Mouse (Mus musculus): ENCODE results near the gene Wdr86.
A peak's percentile ranks its signal among the peaks of the same experiment; 100 is the strongest.
"Not testable (repeated sequence)": the region's sequence is repeated elsewhere in the genome, so short reads cannot be mapped to it uniquely, and the experiment has no call there.

Wdr86 gene

GRCm38 (mm10) chr5:24733134-24733533, 2.6 kb upstream of the Wdr86 start:
- peak; percentile 86 for DNase-seq (ENCODE audit: low spot score)

DNA sequence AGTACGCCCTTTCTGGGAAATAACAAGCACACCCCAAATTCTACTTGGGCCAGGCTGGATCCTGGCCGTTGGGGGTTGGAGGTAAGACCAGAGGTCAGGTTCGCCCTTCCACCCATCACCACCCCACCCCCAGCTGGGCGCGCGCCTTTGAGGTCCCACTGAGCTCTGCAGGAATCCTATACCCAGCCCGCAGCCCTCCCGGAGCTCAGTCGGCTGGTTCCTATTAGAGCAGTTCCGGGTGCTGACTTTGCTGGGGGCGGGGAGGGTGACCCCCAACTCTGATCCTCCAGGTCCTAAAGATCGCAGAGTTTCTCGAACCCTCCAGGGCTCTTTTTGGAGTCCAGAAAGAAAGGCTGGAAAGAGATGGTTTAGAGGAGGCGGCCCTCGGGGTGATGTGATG, 459 bp upstream of the Wdr86 start:
- DNase-seq (ENCODE audit: low spot score) = peak; percentile 65

DNA sequence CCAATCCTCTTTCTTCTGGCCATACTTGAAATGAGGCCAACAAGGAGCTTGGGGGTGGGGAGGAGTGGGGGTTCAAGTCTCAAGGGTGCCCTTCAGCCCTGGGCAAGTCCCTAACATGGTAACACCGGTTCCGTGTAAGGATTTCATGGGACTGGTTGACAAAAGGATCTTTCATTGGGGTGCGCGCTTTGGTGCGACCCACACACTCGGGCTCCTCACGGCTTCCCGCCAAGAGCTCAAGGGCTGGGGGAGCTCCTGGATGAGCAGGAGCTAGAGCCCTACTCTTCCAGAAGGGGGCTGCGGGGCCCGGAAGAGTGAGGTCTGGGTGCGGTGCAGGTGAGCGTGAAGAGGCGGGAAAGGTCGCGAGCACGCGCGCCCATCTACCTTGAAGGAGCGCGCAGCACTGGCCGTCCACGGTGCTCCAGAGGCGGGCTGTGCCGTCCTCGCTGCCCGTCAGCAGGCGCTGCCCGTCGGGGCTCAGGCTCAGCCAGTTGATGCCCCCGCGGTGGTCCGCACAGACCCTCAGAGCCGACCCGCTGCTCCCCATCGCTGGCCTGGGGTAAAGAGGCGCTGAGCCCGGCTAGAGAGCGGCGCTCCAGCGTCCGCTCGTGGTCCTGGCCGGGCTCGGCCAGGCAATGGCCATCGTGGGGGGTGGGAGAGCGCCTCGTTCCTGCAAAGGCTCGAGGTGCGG, 585 bp downstream of the Wdr86 start:
- peak; percentile 46 for DNase-seq (ENCODE audit: low spot score)

- no peak for DNase-seq (ENCODE audit: low spot score)
Measured at GRCm38 (mm10) chr5:24726901-24727836, 3.4 kb downstream of the Wdr86 start.

DNA sequence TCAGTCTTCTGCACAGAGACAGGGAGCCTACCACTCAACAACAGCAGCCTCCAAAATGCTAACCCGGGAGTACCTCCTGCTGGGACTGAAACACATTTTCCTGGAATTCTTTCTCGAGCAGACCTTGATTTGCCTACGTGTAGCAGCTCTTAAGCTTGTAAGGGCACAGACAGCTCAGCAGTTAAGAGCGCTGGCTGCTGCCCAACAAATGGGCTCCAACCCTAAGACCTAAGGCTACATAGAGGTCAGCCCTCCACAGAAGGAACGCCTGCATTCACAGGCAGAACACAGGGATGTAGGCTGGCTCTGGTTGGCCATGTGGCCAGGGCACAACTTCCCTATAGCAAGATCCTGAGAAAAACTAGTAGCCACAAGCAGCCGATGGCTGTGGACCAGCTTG, 4.6 kb downstream of the Wdr86 start:
- DNase-seq (ENCODE audit: low spot score) = no peak

DNA sequence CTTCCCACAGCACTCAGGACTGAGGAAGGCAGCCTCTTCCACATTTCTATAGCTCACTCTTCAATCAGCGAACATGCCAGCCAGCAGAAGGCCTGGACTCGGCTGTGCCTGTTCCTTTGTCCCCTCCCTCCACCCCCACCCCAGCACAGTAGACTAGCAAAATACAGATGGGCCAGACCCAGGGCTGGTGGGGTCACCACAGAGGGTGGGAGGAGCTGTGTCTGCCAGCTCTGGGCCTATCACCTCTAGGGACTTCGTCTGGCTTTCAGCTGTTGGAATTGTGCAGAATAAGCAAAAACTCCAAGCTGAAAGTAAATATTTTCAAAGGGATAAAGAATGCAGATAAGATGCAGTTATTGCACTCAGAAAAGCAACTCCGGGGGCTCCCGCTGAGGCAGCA, 5.7 kb downstream of the Wdr86 start:
- peak; percentile 44 for DNase-seq (ENCODE audit: low spot score)

GRCm38 (mm10) chr5:24724270-24724634, 6.3 kb downstream of the Wdr86 start:
- DNase-seq (ENCODE audit: low spot score) = no peak

DNA sequence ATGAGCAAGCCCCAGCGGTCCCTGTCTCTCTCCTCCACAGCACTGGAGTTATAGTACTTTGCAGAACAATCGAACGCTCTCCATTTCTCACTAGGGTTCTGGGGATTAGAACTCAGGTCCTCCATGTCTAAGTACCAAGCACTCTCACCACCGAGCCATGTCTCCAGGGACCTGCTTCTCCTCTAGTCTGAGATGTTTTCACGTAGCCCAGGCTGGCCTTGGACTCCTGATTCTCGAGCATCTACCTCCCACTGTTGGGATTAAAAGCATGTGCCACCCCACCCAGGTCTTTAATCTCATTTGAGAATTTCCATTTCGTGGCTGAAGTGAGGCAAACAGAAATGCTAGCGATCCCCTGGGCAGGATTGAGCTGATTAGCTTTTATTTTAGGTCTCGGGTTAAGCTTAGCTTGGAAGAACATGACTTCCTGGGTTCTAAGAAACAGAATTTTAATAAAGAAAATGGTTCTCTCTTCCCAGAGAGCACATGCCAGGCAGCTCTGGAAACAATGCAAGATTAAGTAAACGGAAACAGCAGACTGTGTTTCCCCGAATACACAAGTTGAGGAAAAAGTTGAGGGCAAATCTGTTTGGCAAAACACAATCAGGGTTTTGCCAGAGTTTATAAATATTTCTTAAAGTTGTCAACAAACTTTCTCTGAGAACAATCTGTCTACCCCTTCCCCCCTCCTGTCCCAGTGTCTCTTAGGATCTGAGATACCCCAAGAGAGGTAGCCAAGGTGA, 6.8 kb downstream of the Wdr86 start:
- DNase-seq (ENCODE audit: low spot score) = no peak

GRCm38 (mm10) chr5:24719852-24720251, 10.7 kb downstream of the Wdr86 start:
- no peak for DNase-seq (ENCODE audit: low spot score)

- DNase-seq (ENCODE audit: low spot score) = no peak
Measured at GRCm38 (mm10) chr5:24718076-24718475, 12.5 kb downstream of the Wdr86 start.

GRCm38 (mm10) chr5:24713987-24714386, 16.5 kb downstream of the Wdr86 start:
- no peak for DNase-seq (ENCODE audit: low spot score)

GRCm38 (mm10) chr5:24713199-24713598, 17.3 kb downstream of the Wdr86 start:
- no peak for DNase-seq (ENCODE audit: low spot score)

DNA sequence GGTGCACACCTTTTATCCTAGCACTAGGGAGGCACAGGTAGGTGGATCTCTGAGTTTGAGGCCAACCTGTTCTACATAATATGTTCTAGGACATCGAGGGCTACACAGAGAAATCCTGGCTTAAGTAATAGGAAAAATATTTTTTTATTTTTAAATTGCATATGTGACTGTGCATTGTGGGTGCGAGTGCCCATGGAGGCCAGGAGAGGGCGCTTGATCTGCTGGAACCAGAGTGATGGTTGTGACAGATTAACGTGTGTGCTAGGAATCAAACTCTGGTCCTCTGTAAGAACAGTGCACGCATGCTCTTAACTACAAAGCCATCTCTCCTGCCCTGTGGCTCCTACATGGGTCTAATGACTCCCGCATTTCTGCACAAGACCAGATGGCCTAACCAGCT, 18.9 kb downstream of the Wdr86 start:
- no peak for DNase-seq (ENCODE audit: low spot score)

DNA sequence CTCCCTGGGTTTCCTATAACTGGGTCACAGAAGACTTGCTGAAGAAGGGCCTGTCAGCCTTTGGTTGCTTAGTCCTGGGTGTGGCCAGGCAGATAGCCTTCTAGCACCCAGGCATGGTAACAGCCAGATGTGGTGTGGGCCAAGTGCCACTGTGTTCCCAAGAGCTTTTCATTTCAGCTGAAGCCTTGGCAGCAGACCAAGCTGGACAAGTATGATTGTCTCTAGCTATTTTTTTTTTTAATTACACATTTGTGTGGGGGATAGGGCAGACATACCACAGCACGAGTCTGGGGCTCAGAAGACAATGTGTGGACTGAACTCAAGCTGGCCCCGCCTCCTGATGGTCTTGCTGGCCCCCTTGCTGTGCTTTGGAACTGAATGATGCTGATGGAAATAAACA, 20.6 kb downstream of the Wdr86 start:
- DNase-seq (ENCODE audit: low spot score) = no peak

DNA sequence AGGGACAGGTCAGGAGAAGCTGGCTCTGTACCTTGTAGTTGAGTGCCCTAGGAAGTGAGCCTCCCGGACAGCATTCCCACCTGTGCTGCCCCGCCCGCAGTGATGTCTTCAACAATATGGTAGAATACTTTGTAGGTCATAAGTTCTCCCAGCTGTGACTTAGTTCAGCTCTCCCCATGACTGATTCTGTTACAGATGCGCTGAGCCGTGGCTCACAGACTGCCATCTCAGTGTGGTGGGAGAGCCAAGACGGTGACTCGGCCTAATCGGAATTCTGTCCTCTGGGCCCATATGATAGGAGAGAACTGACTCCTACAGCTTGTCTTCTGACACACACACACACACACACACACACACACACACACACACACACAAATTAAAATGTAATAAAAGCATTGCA, 25.9 kb downstream of the Wdr86 start:
- no peak for DNase-seq (ENCODE audit: low spot score)

DNA sequence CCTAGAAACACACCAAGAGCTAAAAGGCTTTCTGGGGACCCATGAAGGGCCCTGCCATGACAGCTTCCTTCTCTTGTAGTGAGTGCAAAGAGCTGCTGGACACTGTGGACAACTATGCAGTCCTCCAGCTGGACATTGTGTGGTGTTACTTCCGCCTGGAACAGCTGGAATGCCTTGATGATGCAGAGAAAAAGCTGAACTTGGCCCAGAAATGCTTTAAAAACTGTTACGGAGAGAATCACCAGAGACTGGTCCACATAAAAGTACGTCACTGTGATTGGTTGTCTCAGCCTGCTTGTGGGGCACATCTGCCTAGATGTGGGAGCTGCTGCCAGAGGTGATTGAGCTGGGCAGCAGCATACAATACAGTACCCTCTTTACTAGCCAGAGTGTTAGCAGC, 29.3 kb downstream of the Wdr86 start:
- DNase-seq (ENCODE audit: low spot score) = no peak

DNA sequence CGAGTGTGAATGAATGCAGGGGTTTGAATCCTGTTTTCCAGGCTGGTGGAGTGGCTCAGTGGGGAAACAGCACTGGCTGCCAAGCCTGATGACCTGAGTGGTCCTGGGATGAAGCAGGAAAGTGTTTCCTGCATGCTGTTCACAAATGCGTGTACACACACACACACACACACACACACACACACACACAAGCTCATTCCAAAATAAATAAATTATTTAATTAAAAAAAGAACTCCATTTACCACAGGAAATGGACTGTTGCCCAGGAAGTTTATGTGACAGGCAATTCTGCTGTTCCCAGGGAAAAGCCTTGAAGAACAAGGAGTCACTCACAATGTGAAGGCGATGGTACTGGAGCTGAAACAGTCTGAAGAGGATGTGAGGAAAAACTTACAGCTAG, 33.8 kb downstream of the Wdr86 start:
- no peak for DNase-seq (ENCODE audit: low spot score)

DNA sequence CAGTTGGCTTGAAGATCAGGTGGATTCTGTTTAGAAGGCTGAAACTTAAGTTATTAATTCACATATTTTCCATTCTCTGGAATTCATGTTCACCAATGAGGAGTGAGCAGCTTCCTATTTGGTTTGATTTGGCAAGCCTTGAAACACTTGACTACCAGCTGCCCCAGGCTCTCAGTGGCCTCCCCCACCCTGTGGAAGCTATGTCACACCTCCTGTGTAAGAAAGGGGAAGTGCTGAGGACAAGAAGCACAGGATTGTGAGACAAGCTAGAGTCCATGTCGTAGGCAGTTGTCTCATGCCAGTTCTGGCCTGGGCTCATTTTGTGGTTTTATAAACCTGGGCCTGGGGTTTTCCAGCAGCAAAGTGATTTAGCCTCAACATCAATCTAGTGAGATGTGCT, 42.8 kb downstream of the Wdr86 start:
- DNase-seq (ENCODE audit: low spot score) = no peak

GRCm38 (mm10) chr5:24686671-24687420, 43.7 kb downstream of the Wdr86 start:
- not testable (repeated sequence) for DNase-seq (ENCODE audit: low spot score)

- DNase-seq (ENCODE audit: low spot score) = no peak
Measured at GRCm38 (mm10) chr5:24686176-24686575, 44.4 kb downstream of the Wdr86 start.

DNA sequence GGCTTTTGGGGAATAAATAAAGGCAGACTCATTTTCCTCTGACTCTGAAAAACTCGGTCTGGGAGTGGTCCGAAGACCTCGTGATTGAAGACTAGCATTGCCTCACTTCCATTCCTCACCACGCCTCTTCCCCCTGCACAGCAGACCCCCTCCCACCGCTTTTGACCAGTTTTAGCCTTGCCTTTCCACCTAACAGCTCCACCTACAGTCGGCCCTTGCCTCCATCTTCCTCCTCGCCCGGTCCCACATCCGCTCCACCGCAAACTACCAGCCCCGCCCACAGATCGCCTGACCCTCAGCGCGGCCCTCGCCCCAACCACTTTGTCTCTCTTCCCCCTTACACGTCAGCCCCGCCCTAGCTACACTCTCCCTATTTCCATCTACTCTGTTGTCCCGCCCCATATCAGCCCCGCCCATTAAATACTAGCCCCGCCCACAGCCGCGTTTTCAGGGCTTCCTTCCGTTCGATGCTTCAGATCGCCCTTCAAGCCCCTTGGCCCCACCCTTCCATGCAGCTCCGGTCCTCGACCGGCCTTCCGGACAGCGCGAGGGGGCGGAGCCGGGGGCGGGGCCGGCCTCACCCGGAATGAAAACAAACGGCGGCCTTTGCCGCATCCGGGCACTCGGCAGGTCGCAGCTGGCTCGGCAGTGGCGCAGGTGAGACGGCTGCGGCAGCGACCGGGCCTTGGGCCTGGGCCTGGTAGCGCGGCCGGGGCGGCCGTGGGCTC, 45.0 kb downstream of the Wdr86 start, which contains the start of gene Nub1:
TSS of gene Nub1 (plus strand) at position 167 of the 728 bp plus-strand sequence.
- DNase-seq (ENCODE audit: low spot score) = peak; percentile 100

Data from embryo, embryonic 10.5 days (tissue).